Mouse (Mus musculus): ENCODE data around the gene Wdr11. TPM values are rescaled to one million over a fixed set of nuclear protein-coding genes. Genes with fewer than 3 reads are reported as not detected.

Wdr11 gene
- total RNA-seq (2017), result 21.6 and 24.3 TPM in 2 replicates

DNA sequence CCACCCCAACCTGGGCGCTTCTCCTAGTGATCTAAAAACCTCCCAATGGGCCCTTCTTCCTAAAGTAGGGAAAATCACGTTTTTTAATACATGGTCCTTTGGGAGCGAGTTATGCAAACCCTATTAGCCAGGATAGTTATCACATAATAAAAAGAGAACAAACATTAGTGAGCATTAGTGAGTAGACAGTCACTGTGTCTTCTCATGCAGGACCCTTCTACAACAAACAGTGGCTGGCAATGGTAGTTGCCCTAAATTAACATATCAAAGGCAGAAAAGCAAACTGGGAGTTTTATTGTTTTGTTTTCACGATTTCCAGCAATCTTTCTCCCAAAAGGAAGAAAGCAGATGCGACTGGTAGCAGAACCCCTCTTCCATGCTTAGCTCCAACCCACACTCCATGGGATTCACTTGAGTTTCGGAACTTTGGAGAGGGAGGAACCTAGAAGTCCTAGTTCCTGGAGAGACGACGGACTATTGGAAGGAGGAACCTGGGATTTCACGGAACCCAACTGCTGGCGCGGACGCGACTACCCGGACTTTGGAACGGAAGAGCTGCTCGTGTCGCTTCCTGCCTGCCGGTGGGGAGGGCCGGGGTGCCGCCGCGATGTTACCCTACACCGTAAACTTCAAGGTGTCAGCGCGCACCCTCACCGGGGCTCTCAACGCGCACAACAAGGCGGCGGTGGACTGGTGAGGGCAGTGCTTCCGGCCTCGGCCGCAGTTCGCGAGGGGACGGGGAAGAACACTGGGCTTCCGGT lies at the start of gene Wdr11:
Gene Wdr11, plus strand, starts transcription at position 493 of the 761 bp plus-strand sequence.
- peak; percentile 68 for ATAC-seq (ENCODE audit: extremely low read depth, insufficient number of reproducible peaks, low FRiP score, poor library complexity, severe bottlenecking)

DNA sequence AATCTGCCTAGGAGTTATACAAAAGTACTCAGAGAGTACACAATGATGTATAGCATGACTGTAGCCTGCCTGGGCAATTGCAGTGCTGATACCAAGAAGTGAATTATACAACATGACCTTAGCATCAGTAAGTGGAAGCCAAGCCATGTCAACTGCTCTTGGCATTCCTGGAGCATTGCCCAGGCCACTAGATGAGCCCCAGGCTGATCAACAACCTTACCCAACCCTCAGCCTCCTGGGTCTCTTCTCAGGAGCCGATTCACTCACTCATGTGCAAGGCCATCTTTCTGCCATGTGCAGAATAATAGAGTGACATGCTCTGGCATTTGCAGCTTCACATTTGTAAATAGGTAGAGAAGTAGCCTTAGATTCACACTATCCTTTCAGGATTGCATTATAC lies 24.1 kb upstream of the Wdr11 start:
- no peak for ATAC-seq (ENCODE audit: extremely low read depth, insufficient number of reproducible peaks, low FRiP score, poor library complexity, severe bottlenecking)

DNA sequence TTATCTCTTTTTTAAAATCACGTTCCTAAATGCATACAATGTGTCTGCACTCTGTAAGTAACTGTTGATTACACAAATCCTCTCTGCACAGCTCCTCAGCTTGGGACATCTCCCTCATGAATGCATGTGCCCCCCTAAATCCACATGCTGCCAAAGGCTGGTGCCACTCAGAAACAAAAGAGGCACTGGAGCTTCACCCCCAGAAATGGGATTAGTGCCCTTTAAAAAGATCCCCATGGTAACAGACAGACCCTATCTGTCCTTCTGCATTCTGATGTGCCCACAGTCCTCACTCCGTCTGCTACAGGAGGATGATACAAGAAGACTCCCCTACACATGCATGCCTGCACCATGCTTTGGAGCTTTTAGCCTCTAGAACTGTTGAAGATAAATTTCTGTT lies 23.3 kb upstream of the Wdr11 start:
- ATAC-seq (ENCODE audit: extremely low read depth, insufficient number of reproducible peaks, low FRiP score, poor library complexity, severe bottlenecking), result no peak

DNA sequence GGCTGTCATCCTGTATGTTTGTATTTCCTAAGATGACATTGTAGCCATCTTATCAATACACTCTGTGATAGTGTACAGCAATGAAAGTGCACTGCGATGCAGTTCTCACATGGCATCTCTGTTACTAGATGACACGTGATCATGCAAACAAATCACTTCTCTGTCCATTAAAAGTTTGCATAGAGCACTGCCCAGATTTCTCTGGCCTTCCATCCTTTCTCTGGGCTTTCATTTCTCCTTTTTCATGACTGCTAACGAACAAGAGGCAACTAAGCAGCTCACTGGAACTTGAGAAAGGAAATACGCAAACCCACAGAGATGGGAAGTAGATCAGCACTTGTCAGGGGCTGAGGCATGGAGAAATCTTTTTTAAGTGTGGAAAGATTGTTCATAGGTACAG lies 17.2 kb upstream of the Wdr11 start:
- no peak for ATAC-seq (ENCODE audit: extremely low read depth, insufficient number of reproducible peaks, low FRiP score, poor library complexity, severe bottlenecking)

DNA sequence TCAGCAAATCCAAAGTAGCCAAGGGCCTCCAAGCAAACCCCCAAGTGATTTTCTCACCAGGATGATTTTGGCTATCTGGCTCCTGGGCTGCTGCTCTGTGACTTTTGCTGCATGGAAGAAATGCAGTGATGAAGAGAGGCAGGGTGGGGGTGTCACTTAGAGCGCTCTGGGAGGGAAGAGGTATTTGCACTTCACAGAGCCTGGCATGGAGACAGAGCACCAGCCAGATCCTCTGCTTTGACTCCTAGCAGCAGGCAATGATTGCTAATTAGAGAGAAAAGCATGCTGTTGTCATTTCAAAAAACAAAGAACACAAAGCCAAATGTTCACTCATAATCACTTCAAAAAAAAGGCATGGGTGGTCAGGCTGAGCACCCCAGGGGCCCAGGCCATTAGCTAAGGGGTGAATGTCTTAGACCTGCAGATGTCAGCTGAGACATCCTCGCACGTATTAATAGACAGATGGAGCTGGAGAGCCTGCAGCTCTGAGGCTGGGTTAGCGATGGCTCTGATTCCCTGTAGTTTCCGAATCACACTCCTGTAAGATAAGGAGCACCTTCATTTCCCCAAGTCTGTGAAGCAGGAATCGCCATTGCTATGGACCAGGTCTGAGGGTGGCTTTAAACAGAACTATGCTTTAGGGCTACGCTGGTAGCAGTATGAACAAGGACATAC lies 16.4 kb upstream of the Wdr11 start:
- no peak for ATAC-seq (ENCODE audit: extremely low read depth, insufficient number of reproducible peaks, low FRiP score, poor library complexity, severe bottlenecking)

DNA sequence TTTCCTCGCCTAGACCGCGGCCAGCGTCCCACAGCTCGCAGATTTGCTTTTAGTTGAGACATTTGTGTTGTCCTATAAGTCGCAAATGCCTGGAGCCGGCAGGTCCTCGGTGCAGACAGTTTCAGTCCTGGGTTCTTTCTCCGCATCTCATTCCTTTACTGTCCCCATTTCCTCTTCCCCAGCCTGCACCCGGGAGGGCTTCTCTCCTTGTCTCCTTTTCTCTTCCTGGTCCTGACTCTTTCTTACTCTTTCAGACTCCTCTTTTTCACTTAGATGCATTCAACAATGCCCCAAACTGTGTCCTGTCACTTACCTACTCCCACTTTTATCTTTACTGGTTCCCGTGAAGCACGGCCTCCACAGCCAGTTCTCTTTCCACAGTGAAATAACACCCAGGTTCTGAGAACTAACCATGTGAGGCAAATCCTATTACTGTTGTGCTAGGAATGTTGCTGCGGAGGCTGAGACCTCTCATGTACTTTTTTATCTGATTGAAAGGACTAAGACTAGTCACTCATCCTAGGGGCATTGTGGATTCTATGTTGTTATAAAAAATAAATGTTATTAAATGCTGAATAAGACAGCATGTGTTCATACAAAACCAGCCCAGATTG lies 576 bp downstream of the Wdr11 start:
- ATAC-seq (ENCODE audit: extremely low read depth, insufficient number of reproducible peaks, low FRiP score, poor library complexity, severe bottlenecking), result no peak

DNA sequence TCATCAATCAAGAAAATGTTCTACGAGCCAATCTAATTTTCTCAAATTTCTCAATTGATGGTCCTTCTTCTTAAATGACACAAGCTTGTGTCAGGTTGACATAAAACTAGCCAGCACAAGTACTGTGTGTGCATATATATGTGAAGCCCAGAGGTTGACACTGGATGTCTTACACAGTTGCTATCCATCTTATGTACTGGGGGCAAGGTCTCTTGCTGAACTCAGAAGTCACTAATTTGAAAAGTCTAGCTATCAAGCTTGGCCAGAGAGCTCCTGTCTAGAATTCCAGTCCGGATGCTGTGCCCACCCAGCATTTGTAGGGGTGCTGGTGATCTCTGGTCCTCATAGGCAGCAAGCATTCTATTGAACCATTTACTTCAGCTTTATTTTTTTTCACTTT lies 5.5 kb downstream of the Wdr11 start:
- ATAC-seq (ENCODE audit: extremely low read depth, insufficient number of reproducible peaks, low FRiP score, poor library complexity, severe bottlenecking), result no peak

DNA sequence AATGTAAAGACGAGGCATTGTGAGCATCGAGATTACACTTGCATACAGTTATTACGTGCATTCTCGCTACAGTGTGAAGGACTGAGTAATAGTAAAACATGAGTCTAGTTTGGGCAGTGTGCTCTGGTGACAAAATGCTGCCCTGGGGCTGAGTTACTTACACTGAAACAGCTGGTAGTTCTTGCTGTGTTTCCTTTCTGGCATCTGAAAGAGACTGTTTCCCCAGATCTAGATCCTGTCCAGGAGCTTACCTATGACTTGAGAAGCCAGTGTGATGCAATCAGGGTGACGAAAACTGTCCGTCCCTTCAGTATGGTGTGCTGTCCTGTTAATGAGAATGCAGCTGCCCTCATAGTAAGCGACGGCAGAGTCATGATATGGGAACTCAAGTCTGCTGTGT lies 14.6 kb downstream of the Wdr11 start:
- ATAC-seq (ENCODE audit: extremely low read depth, insufficient number of reproducible peaks, low FRiP score, poor library complexity, severe bottlenecking), result no peak

DNA sequence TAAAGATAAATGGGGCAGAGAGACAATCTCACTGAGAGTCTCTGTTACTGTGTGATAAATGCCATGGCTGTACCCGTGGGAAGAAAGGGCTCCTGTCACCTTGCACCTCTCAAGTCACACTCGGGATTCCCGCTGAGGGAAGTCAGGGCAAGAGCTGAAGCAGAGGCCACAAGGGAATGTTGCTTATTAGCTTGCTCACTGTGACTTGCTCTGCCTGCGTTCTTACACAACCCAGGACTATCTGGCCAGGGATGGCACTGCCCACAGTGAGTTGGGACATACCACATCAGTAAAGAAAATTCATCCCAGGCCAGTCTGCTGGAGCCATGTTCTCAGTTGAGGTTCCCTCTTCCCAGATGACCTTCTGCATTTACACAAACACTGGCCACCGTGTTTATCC lies 29.5 kb downstream of the Wdr11 start:
- ATAC-seq (ENCODE audit: extremely low read depth, insufficient number of reproducible peaks, low FRiP score, poor library complexity, severe bottlenecking), result no peak

DNA sequence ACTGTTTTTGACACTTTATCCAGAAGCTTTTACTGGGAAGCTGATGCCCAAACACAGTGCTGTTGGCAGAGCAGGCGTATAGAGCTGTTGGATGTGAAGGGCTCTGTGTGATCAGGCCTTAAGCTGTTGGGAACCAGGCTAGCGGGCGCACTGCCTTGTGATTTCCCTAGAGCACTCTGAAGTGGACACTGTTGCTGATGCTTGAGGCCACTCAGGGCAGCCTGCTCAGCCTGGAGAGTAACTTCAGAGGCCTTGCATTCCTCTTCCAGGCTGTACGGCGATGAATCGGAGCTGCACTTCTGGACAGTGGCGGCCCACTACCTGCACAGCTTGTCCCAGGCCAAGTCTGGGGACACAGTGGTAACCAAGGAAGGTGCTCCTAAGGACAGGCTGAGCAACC lies 38.7 kb downstream of the Wdr11 start:
- no peak for ATAC-seq (ENCODE audit: extremely low read depth, insufficient number of reproducible peaks, low FRiP score, poor library complexity, severe bottlenecking)

DNA sequence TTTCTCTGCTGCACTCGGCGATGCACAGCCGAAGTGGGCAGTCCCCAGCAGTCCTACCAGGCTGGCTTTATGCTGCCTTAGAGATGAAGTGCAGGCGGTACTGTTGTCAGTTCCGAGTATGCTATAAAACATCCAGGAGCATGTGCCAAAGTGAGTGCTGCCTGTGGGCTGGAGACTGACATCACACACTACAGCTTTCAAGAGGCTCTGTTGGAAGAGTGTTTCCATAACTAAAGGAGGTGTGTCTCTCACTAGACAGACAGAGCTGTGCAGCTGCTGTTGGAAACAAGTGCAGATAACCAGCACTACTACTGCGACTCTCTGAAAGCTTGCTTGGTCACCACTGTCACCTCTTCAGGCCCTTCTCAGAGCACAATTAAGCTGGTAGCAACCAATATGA lies 39.8 kb downstream of the Wdr11 start:
- ATAC-seq (ENCODE audit: extremely low read depth, insufficient number of reproducible peaks, low FRiP score, poor library complexity, severe bottlenecking), result no peak

DNA sequence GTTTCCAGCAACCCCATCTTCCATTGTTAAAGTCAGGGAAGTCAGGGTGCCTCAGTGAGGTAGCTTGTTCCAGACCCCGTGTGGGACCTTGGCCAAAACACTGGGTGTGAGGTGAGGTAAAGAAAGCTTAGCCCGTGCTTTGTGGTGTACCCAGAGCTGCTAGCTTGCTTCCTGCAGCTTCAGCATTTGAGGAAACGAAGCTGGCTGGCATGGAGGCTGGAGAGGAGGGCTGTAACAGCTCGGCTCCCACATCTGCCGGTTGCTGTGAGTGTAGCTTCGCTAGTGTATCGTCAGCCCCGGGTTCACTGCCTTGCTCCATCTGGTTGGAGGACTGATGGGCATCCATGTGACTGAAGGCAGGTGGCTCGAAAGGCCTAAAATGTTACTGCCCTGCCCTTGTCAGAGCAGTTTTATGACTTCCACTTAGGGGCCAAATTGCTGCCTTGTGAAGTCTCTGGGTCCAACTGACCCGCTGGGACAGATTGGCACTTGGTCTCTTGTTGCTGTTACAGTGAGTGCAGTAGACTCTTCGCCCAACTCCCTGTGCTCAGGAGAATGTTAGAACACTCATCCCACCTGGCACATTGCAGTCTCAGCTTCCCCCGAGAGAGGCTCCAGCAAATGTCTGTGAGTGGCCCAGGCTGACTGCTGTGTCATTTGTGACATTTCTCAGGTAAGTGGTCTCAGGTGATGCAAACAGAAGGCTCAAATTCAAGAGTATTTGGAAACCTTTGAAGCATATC lies 44.4 kb downstream of the Wdr11 start:
- ATAC-seq (ENCODE audit: extremely low read depth, insufficient number of reproducible peaks, low FRiP score, poor library complexity, severe bottlenecking), result no peak

DNA sequence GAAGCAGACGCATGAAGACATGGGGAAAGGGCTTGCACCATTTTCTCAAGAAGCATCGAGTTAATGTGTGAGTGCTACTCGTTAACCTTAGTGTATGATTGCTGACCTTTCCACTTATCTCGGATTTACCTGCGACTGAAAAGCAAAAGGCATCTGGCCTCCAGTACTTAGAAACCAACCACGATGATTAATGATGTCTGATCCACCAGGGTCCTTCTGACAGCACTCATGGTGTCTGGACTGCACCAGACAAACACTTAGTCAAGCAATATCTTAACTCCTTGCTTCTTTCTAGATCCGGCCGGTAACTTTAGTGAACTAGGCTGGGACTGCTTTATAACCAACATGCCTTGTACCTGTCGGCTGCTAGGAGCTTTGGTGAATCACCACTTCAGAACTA lies 45.3 kb downstream of the Wdr11 start:
- ATAC-seq (ENCODE audit: extremely low read depth, insufficient number of reproducible peaks, low FRiP score, poor library complexity, severe bottlenecking), result no peak

DNA sequence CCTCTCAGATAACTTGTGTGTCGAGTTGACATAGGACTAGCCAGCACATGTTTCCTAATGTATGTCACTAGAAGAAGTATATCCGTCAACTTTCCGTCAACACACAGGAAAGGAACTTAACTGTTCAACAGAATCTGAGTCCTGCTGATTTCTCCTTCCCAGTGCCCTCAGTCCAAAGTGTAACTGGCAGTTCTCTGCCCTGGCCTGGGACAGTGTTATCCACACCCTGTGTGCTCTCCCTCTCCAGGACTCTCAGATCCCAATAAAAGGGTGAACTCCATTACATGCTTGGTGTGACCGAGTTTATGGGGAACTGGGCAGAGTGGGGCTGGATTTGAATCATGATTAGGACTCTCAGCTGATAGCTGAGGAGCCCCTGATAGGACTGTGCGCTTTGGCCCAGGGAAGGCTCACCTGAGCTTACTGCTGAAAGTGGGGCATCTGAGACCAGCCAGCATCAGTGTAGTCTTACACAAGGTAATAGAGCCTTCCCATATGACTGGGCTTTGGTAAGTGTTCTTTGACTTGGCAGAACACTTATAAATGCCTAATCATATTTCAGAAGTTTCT lies 46.3 kb downstream of the Wdr11 start:
- ATAC-seq (ENCODE audit: extremely low read depth, insufficient number of reproducible peaks, low FRiP score, poor library complexity, severe bottlenecking), result no peak

DNA sequence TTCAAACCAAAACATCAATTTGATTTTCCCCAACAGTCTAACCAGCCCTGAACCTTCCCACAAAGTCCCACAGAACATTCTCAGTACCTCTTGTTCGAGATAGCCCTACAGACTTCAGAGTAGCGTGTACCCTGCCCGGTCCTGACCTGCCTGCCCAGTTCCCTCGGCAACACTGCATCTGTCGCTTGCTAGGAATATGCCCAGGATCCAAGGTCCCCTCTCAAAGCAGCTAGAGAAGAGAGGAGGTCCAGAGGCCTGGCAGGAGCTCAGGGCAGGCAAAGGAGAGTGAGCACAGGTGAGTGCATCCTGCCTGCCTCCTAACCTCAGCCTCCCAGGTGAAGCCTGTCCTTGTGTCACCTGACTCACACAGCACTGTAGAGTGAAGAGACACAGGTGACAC lies 47.3 kb downstream of the Wdr11 start:
- no peak for ATAC-seq (ENCODE audit: extremely low read depth, insufficient number of reproducible peaks, low FRiP score, poor library complexity, severe bottlenecking)

DNA sequence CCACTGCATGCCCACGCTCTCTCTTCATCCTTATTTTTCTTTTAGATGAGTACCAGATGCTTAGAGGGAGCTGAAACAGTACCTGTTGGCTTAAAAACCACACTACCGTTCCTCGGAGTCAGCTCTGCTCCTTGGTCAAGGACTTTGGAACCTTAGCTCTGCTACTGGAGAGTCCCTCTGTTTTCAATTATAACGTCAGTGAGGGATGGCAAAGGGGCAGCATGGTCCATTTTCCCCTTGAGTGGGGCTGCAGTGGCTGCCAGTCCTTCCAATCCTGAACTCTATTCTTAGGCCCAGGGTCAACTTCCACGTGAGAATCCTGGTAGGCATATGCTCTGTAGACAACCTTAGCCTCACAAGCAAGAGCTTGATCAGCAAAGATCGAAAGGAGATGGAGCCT lies 48.2 kb downstream of the Wdr11 start:
- no peak for ATAC-seq (ENCODE audit: extremely low read depth, insufficient number of reproducible peaks, low FRiP score, poor library complexity, severe bottlenecking)

DNA sequence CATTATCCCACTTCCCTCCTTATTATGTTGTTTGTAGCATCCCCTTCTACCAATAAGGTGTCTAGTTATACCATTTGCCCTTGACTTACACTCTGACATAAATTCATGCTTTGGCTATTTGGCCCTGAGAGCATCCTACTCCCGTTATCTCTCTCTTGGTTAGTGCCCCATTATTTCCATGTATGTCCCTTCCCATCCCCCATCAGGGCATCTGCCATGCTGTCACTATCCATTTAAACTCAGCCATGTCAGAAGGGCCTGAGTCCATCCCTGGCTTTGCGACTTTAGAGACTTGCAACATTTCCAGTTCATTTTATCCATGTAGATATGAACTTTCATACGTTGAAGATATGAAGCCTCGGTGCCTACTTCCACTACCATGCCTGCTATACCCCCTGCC lies 51.6 kb downstream of the Wdr11 start:
- ATAC-seq (ENCODE audit: extremely low read depth, insufficient number of reproducible peaks, low FRiP score, poor library complexity, severe bottlenecking), result no peak

DNA sequence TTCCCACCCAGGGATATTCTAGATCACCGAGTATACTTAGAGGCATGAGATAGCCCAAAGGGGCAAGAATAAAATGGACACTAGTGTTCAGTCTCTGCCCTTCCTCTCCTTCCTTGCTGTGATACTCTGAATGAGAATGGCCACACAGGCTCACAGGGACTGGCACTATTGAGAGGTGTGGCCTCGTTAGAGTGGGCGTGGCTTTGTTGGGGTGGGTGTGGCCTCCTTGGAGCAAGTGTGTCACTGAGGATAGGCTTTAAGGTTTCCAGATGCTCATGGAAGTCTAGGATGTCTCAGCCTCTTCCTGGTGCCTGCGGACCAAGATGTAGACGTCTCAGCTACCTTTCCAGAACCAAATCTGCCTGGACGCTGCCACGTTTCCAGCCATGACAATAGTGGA lies 56.1 kb downstream of the Wdr11 start:
- ATAC-seq (ENCODE audit: extremely low read depth, insufficient number of reproducible peaks, low FRiP score, poor library complexity, severe bottlenecking), result no peak

DNA sequence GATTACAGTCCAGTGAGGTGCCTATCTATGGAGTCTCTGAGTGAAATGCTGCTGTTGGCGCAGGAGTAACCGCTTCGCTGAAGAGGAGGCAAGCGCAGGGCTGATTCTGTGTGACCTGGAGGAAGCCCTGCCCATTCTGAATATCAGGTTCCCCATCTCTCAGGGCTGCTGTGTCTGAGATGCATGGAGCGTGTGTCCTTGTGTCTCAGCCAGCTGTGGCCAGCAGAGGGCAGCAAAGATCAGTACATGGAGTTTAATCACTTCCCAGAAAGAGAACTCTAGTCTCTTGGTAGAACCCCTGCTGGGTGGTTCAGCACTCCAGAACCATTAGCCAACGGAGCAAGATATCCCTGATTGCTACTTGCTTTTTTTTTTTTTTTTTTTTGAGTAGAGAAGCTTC lies 57.3 kb downstream of the Wdr11 start:
- peak; percentile 39; the same call in 1 of the 2 replicates for ATAC-seq (ENCODE audit: extremely low read depth, insufficient number of reproducible peaks, low FRiP score, poor library complexity, severe bottlenecking)

Measured in neutrophil, adult 5-6 weeks (primary cell).